Mouse (Mus musculus) cerebellum, adult 18-20 months (tissue): Measurements from ENCODE around the gene Olfr853.

Source experiments
- DNase-seq, 2 experiments: peaks; one replicate each; pipeline ENCODE4 v3.0.0; 2021

Gene Olfr853

GRCm38 (mm10) chr9:19540976-19541375, at the start of gene Olfr853:
TSS of gene Olfr853 (minus strand) at chr9:19541076.
- DNase-seq = no peak

- DNase-seq = no peak
These were observed 41.4 kb upstream of the Olfr853 start, which contains the start of gene Olfr855 for GRCm38 (mm10) chr9:19582317-19582716. TSS of gene Olfr855 (plus strand) at chr9:19582617.

DNA sequence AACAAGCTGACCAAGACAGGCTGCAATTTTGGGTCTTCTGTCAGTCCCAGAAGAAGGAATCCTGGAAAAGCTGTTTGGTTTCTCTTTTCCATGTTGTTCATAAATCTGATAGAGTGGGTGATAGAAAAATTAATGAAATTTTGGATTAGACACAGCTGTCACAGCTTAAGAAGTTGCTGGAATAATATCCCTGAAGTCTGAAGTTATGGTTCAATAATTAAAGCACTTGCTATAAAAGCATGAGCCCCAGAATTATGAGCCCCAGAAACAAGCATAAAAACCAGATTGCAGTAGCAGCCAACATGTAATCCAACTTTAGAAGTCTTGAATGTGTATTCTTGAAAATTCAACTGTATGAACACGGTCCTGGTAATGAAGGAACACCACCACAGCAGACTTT, 26.4 kb upstream of the Olfr853 start, which contains the start of gene Olfr854:
Gene Olfr854, minus strand, starts transcription at position 101 of the 400 bp plus-strand sequence.
- no peak for DNase-seq

- no peak for DNase-seq
These were observed 47.9 kb downstream of the Olfr853 start, which contains the start of gene Olfr851 for GRCm38 (mm10) chr9:19492995-19493394. TSS of gene Olfr851 (plus strand) at chr9:19493295.
